Mouse (Mus musculus) adrenal gland, postnatal 0 days (tissue): ENCODE data around the gene Vmn1r79. TPM values are rescaled to one million over a fixed set of nuclear protein-coding genes. Genes with fewer than 3 reads are reported as not detected.

Experiments used
- polyA plus RNA-seq: library from polyadenylated mRNA; unstranded; fragments of >200 nt; fragmentation: Nextera tagmentation; extraction: Ambion mirVana; gene quantifications from 2 replicates; pipeline ENCODE4 v1.2.1, GENCODE M21; 2015

The Vmn1r79 gene
- not detected in 2 replicates for polyA plus RNA-seq

DNA sequence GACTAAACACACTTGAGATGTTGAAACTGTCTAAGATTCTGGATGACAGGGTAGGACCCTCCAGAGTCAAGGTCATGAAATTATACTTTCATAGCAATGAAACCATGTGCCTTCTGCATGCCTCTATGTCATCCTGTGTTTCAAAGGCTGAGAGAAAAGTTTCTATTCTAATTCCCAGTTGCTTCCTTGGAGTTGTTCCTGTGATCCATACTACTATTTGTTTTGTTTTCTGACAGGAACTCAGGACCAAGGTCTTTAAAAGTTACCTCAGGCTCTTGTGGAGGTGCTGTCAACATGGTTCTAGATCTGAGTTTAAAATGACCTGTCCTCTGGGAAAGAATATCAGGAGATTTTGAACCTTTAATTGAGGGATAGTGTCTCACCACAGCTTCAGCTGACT lies at the start of gene Vmn1r79:
Vmn1r79 (plus strand) TSS at position 301 of the 400 bp plus-strand sequence.

DNA sequence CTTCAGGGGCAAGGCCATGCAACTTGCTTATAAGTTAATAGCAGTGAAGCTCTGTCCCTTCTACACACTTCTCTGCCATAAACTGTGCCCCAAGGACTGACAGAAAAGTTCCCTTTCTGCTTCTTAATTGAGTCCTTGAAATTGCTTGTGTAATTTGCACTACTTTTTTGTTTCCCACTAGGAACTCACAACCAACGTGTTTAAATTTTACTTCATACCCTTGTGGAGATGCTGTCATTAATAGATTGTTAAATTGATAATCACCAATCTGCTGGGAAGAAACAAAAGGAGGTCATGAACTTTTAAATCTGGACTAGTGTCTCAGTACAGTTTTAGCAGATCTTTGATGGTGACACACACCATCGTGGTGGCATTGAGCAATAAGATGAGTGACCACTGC lies 21.1 kb upstream of the Vmn1r79 start, which contains the start of gene Vmn1r78:
Vmn1r78 (plus strand) TSS at position 301 of the 400 bp plus-strand sequence.

DNA sequence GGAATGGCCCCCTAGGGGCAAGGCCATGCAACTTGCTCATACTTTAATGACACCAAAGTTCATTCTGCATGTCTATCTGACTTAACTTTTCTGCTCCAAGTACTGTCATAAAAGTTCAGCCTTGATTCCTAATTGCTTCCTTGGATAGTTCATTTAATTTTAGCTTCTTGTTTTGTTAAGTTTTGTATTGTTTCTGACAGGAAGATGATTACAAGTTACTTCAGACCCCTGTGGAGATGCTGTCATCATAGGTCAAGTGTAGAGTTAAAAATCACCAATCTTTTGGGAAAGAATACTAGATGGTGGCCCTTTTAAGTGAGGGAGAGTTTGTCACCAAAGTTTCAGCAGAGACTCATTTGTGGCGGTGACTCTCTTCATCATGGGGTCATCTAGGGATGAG lies 17.9 kb downstream of the Vmn1r79 start, which contains the start of gene Vmn1r80:
Vmn1r80 (plus strand) TSS at position 301 of the 400 bp plus-strand sequence.

Other genes starting within 250 kb of the Vmn1r79 start
- not detected in 2 replicates for gene Vmn1r76, start 233.1 kb upstream of the Vmn1r79 start, polyA plus RNA-seq
- not detected in 2 replicates for gene Vmn1r77, start 134.5 kb upstream of the Vmn1r79 start, polyA plus RNA-seq
- not detected in 2 replicates for gene Vmn1r78, start 21.0 kb upstream of the Vmn1r79 start, polyA plus RNA-seq
- not detected in 2 replicates for gene Vmn1r80, start 18.0 kb downstream of the Vmn1r79 start, polyA plus RNA-seq
- gene Vmn1r81, start 97.0 kb downstream of the Vmn1r79 start, polyA plus RNA-seq = not detected in 2 replicates
- not detected in 2 replicates for gene Vmn1r82, start 129.2 kb downstream of the Vmn1r79 start, polyA plus RNA-seq
- not detected in 2 replicates for gene Vmn1r83, start 158.2 kb downstream of the Vmn1r79 start, polyA plus RNA-seq
- not detected in 2 replicates for gene Vmn1r84, start 198.0 kb downstream of the Vmn1r79 start, polyA plus RNA-seq